Mouse (Mus musculus): Measurements from ENCODE around the gene Mcu. TPM values are rescaled to one million over a fixed set of nuclear protein-coding genes. Genes with fewer than 3 reads are reported as not detected.

Gene Mcu
- total RNA-seq, 1 experiment: 12.3 TPM

- Histone ChIP-seq H3K27ac (ENCODE audit: insufficient read depth, low read depth, low read length, poor library complexity, severe bottlenecking) (no peak overlapping the region), H3K4me3 (ENCODE audit: insufficient read depth in 1 of 2, low read depth in 1 of 2, low read length in 2 of 2, poor library complexity in 1 of 2, severe bottlenecking in 1 of 2) (no peak overlapping the region), H3K36me3 (ENCODE audit: control insufficient read depth, insufficient read depth, low read length, poor library complexity, severe bottlenecking) (no peaks in the 10 kb centered on the region), H3K4me1 (ENCODE audit: control insufficient read depth in 2 of 2, insufficient read depth in 2 of 2, low read length in 2 of 2, poor library complexity in 1 of 2) (peaks cover 2 to 8% of the 10 kb centered on the region in 2 experiments; a peak in 1 of 4 replicates), H3K9ac (ENCODE audit: insufficient read depth, low read depth, low read length, poor library complexity, severe bottlenecking) (no peak overlapping the region), H3K9me3 (ENCODE audit: control insufficient read depth, insufficient read depth, low read depth, low read length) (no peaks in the 10 kb centered on the region)
- TF ChIP-seq MAFK (IDR thresholded peaks at IDR 0.05; ENCODE audit: insufficient read depth, low read depth, low read length): no peak
- TF ChIP-seq ZNF384 (IDR thresholded peaks at IDR 0.05; ENCODE audit: low read depth, low read length): no peak
- no peak for TF ChIP-seq CHD2 (IDR thresholded peaks at IDR 0.05; ENCODE audit: low read depth, low read length)
- TF ChIP-seq ZC3H11A (IDR thresholded peaks at IDR 0.05; ENCODE audit: borderline replicate concordance, low read depth, low read length): no peak
- no peak for TF ChIP-seq HCFC1 (IDR thresholded peaks at IDR 0.05; ENCODE audit: borderline replicate concordance, insufficient read depth, low read length)
- in situ Hi-C loops (cut with MboI; ENCODE audit: low sequenced_read_pairs in 2 of 2, unreplicated experiment in 2 of 2): no loop called here
- DNase-seq (ENCODE audit: low read depth, low spot score): no peak
Observed at GRCm38 (mm10) chr10:59589420-59589819, 27.1 kb downstream of the Mcu start.

GRCm38 (mm10) chr10:59588135-59588534 is 28.4 kb downstream of the Mcu start:
- DNase-seq (ENCODE audit: low read depth, low spot score): no peak
- H3K27ac ChIP-seq (ENCODE audit: insufficient read depth, low read depth, low read length, poor library complexity, severe bottlenecking): no peak overlapping the region
- no peak for TF ChIP-seq CHD2 (IDR thresholded peaks at IDR 0.05; ENCODE audit: low read depth, low read length)
- TF ChIP-seq MAFK (IDR thresholded peaks at IDR 0.05; ENCODE audit: insufficient read depth, low read depth, low read length): no peak
- no peak for TF ChIP-seq ZNF384 (IDR thresholded peaks at IDR 0.05; ENCODE audit: low read depth, low read length)
- no peak for TF ChIP-seq HCFC1 (IDR thresholded peaks at IDR 0.05; ENCODE audit: borderline replicate concordance, insufficient read depth, low read length)
- TF ChIP-seq ZC3H11A (IDR thresholded peaks at IDR 0.05; ENCODE audit: borderline replicate concordance, low read depth, low read length): no peak
- 0 out of 4 replicates have a peak, but pooled peaks cover 0 to 5% of the 10 kb centered on the region in 2 experiments for H3K4me1 ChIP-seq (ENCODE audit: control insufficient read depth in 2 of 2, insufficient read depth in 2 of 2, low read length in 2 of 2, poor library complexity in 1 of 2)
- in situ Hi-C loops (cut with MboI; ENCODE audit: low sequenced_read_pairs in 2 of 2, unreplicated experiment in 2 of 2): no loop called here
- H3K9ac ChIP-seq (ENCODE audit: insufficient read depth, low read depth, low read length, poor library complexity, severe bottlenecking): no peak overlapping the region
- no peaks in the 10 kb centered on the region for H3K9me3 ChIP-seq (ENCODE audit: control insufficient read depth, insufficient read depth, low read depth, low read length)
- no peaks in the 10 kb centered on the region for H3K36me3 ChIP-seq (ENCODE audit: control insufficient read depth, insufficient read depth, low read length, poor library complexity, severe bottlenecking)
- no peak overlapping the region for H3K4me3 ChIP-seq (ENCODE audit: insufficient read depth in 1 of 2, low read depth in 1 of 2, low read length in 2 of 2, poor library complexity in 1 of 2, severe bottlenecking in 1 of 2)

GRCm38 (mm10) chr10:59586821-59587220 is 29.7 kb downstream of the Mcu start:
- Histone ChIP-seq H3K36me3 (ENCODE audit: control insufficient read depth, insufficient read depth, low read length, poor library complexity, severe bottlenecking) (no peaks in the 10 kb centered on the region), H3K27ac (ENCODE audit: insufficient read depth, low read depth, low read length, poor library complexity, severe bottlenecking) (no peak overlapping the region), H3K4me3 (ENCODE audit: insufficient read depth in 1 of 2, low read depth in 1 of 2, low read length in 2 of 2, poor library complexity in 1 of 2, severe bottlenecking in 1 of 2) (no peak overlapping the region), H3K9ac (ENCODE audit: insufficient read depth, low read depth, low read length, poor library complexity, severe bottlenecking) (no peak overlapping the region), H3K4me1 (ENCODE audit: control insufficient read depth in 2 of 2, insufficient read depth in 2 of 2, low read length in 2 of 2, poor library complexity in 1 of 2) (0 out of 4 replicates have a peak, but pooled peaks cover 0 to 5% of the 10 kb centered on the region in 2 experiments), H3K9me3 (ENCODE audit: control insufficient read depth, insufficient read depth, low read depth, low read length) (no peaks in the 10 kb centered on the region)
- no peak for DNase-seq (ENCODE audit: low read depth, low spot score)
- in situ Hi-C loops (cut with MboI; ENCODE audit: low sequenced_read_pairs in 2 of 2, unreplicated experiment in 2 of 2): no loop called here
- TF ChIP-seq CHD2 (IDR thresholded peaks at IDR 0.05; ENCODE audit: low read depth, low read length) (no peak), MAFK (IDR thresholded peaks at IDR 0.05; ENCODE audit: insufficient read depth, low read depth, low read length) (no peak), ZC3H11A (IDR thresholded peaks at IDR 0.05; ENCODE audit: borderline replicate concordance, low read depth, low read length) (no peak)

GRCm38 (mm10) chr10:59585621-59586020 is 30.9 kb downstream of the Mcu start:
- H3K4me1 ChIP-seq (ENCODE audit: control insufficient read depth in 2 of 2, insufficient read depth in 2 of 2, low read length in 2 of 2, poor library complexity in 1 of 2): peaks cover under 1 to 11% of the 10 kb centered on the region in 2 experiments; a peak in 2 of 4 replicates
- TF ChIP-seq CHD2 (IDR thresholded peaks at IDR 0.05; ENCODE audit: low read depth, low read length) (no peak), MAFK (IDR thresholded peaks at IDR 0.05; ENCODE audit: insufficient read depth, low read depth, low read length) (no peak), ZC3H11A (IDR thresholded peaks at IDR 0.05; ENCODE audit: borderline replicate concordance, low read depth, low read length) (no peak), HCFC1 (IDR thresholded peaks at IDR 0.05; ENCODE audit: borderline replicate concordance, insufficient read depth, low read length) (no peak), ZNF384 (IDR thresholded peaks at IDR 0.05; ENCODE audit: low read depth, low read length) (no peak)
- no peak overlapping the region for H3K9ac ChIP-seq (ENCODE audit: insufficient read depth, low read depth, low read length, poor library complexity, severe bottlenecking)
- no peak overlapping the region for H3K27ac ChIP-seq (ENCODE audit: insufficient read depth, low read depth, low read length, poor library complexity, severe bottlenecking)
- H3K36me3 ChIP-seq (ENCODE audit: control insufficient read depth, insufficient read depth, low read length, poor library complexity, severe bottlenecking): no peaks in the 10 kb centered on the region
- H3K9me3 ChIP-seq (ENCODE audit: control insufficient read depth, insufficient read depth, low read depth, low read length): no peaks in the 10 kb centered on the region
- in situ Hi-C loops (cut with MboI; ENCODE audit: low sequenced_read_pairs in 2 of 2, unreplicated experiment in 2 of 2): no loop called here
- no peak for DNase-seq (ENCODE audit: low read depth, low spot score)
- H3K4me3 ChIP-seq (ENCODE audit: insufficient read depth in 1 of 2, low read depth in 1 of 2, low read length in 2 of 2, poor library complexity in 1 of 2, severe bottlenecking in 1 of 2): no peak overlapping the region

Measured in ES-E14 (cell line).